Mouse (Mus musculus) heart, embryonic 12.5 days (tissue): Measurements from ENCODE around the gene Rpp25l. TPM values are rescaled to one million over a fixed set of nuclear protein-coding genes. Genes with fewer than 3 reads are reported as not detected.
A peak's percentile ranks its signal among the peaks of the same experiment; 100 is the strongest.
"Not testable (repeated sequence)": the region's sequence is repeated elsewhere in the genome, so short reads cannot be mapped to it uniquely, and the experiment has no call there.

Experiments
- ATAC-seq: fragments of 200-750 bp; cut with Nextera tagmentation; 2 replicates; pipeline ENCODE4 v1.8.0; 2017; ENCODE audit warnings: moderate TSS enrichment, moderate library complexity; ENCODE audit not compliant: insufficient number of reproducible peaks, low FRiP score
- H3K27ac ChIP-seq: fragments of 300-500 bp; sonication (generic); 2 replicates; pipeline ENCODE4 v1.5.1; 2016; ENCODE audit warnings: mild to moderate bottlenecking, moderate library complexity; ENCODE audit not compliant: poor library complexity, severe bottlenecking
- H3K27me3 ChIP-seq: fragments of 300-500 bp; sonication (generic); replicated peaks from 2 replicates; pipeline ENCODE4 v1.6.1; 2016; ENCODE audit warnings: mild to moderate bottlenecking, moderate library complexity
- H3K36me3 ChIP-seq: fragments of 300-500 bp; sonication (generic); 2 replicates; pipeline ENCODE4 v1.6.1; 2016; ENCODE audit warnings: mild to moderate bottlenecking, moderate library complexity
- H3K4me1 ChIP-seq: fragments of 300-500 bp; sonication (generic); replicated peaks from 2 replicates; pipeline ENCODE4 v1.6.1; 2016; ENCODE audit warnings: mild to moderate bottlenecking
- H3K4me2 ChIP-seq: fragments of 300-500 bp; sonication (generic); 2 replicates; pipeline ENCODE4 v1.6.1; 2016; ENCODE audit warnings: mild to moderate bottlenecking, moderate library complexity
- H3K4me3 ChIP-seq: fragments of 300-500 bp; sonication (generic); 2 replicates; pipeline ENCODE4 v1.5.1; 2016; ENCODE audit warnings: mild to moderate bottlenecking
- H3K9ac ChIP-seq: fragments of 300-500 bp; sonication (generic); 2 replicates; pipeline ENCODE4 v1.6.1; 2016; ENCODE audit warnings: mild to moderate bottlenecking, moderate library complexity
- H3K9me3 ChIP-seq: fragments of 300-500 bp; sonication (generic); replicated peaks from 2 replicates; pipeline ENCODE4 v1.6.1; 2016; ENCODE audit warnings: mild to moderate bottlenecking, moderate library complexity
- WGBS: fragments of 180-500 bp; shearing (Covaris S2); methylation state at CpG from one replicate; pipeline ENCODE4 v1.1.7; 2016; 5-methylcytosine and 5-hydroxymethylcytosine counted together
- polyA plus RNA-seq: library from polyadenylated mRNA; unstranded; fragments of >200 nt; fragmentation: Nextera tagmentation; extraction: Ambion mirVana; gene quantifications from 2 replicates; pipeline ENCODE4 v1.2.1, GENCODE M21; 2016

Rpp25l gene
- polyA plus RNA-seq, 1 experiment from 2014 or later = 39.7 TPM

DNA sequence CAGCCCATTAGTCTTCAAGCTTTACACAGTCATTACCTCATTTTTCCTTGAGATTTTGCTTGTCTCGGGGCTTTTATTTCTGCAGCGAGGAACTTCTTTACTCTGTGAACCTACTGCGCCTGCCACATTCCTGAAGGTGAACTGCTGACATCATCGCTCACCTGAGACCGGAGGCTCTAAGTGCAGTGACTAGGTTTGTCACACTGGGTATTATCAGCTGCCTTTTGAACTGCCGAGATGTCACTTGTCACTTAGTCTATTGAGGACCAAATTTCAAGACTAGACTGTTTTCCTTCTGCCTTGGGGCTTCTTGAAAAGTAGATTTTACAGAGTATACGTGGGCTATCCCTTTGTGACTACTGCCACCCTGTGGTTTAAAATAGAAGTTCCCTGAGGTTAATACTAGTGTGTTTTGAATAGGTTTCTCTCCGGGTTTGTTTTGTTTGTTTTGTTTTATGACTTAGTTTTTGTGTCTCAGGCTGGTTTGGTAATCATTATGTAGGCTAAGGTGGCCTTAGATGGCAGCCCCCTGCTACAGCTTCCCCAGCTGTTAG is 5.1 kb downstream of the Rpp25l start:
- Histone ChIP-seq H3K9ac (no peak overlapping the region), H3K4me2 (no peak overlapping the region), H3K4me1 (peaks cover 32% of the 10 kb centered on the region), H3K27ac (no peak overlapping the region), H3K4me3 (no peak overlapping the region), H3K27me3 (peaks cover 34% of the 10 kb centered on the region), H3K36me3 (peaks cover 10% of the 10 kb centered on the region), H3K9me3 (no peaks in the 10 kb centered on the region)
- WGBS = 37% methylated on average over 8 of the region's 8 CpGs
- no peak for ATAC-seq

DNA sequence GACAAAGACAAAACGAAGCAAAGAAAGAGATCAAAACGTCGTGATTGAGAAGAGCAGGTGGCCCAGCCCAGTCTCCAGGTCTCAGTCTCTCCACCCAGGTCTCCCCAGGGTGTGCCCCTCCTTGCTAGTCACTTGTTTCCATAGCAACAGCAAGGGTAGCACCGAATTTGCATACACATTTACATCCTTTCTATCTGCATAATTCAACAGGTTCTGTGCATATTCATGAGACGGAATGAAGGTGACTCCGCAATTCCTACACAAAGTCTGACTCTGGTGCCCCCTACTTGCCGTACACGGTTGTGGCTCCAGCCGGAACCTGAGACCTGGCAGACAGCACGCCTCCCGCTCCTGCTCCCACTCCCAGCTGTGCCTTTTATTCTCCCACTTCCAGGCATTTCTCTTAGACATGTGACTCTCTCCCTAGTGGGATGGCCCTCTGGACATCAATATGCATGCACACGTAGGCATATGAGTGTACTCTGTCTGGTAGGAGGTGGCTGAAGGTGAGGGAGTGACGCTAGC is 6.3 kb downstream of the Rpp25l start:
- Histone ChIP-seq H3K27ac (no peak overlapping the region), H3K4me2 (peak overlapping the region; percentile 47), H3K4me1 (peaks cover 23% of the 10 kb centered on the region), H3K9ac (0 out of 2 replicates have a peak overlapping the region, but pooled peaks have one; percentile 16), H3K9me3 (no peaks in the 10 kb centered on the region), H3K36me3 (peaks cover 8% of the 10 kb centered on the region), H3K27me3 (peaks cover 36% of the 10 kb centered on the region), H3K4me3 (no peak overlapping the region)
- ATAC-seq = peak; percentile 45
- WGBS = 2% methylated on average over 13 of the region's 13 CpGs

DNA sequence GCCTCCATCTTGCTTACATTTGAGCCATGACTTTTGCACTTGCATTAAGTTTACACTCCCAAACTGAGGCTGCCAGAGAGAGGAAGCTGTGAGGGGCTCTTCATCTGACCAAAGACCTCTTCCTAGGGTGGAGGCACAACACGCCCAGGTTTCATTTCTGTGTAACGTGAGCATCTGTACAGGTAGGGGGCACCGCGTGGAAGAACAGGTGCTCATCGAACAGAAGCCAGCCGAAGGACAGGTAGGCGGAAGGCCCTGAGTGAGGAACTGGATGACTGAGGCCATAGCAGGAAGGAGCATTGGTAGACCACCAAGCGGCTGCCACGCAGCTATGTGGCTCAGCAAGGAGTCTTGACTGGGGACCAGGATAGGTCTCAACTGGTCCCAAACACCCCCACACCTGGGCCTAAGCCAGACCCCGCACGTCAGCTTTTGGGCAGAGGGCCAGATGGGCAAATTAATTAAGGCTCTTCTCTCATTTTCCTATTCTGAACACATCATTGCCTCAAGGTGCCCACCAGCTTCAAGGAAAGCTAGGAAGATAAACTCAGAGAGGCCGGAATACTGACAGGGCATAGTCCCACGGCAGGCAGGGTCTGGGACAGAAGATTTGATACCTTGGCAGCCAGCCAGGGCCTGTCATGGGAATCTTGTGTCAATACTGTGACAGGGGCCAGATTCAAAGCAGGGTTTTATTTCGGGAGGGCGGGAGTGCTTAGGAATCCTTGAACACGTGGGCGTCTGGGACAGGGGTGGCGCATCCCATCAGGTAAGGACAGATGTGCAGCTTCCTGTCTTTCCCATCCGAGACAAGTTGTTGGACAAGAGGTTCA is 7.2 kb downstream of the Rpp25l start:
- WGBS = 59% methylated on average over 19 of the region's 19 CpGs
- ATAC-seq = no peak
- Histone ChIP-seq H3K4me1 (peaks cover 17% of the 10 kb centered on the region), H3K9ac (no peak overlapping the region), H3K4me2 (no peak overlapping the region), H3K9me3 (no peaks in the 10 kb centered on the region), H3K27ac (no peak overlapping the region), H3K36me3 (no peaks in the 10 kb centered on the region), H3K4me3 (no peak overlapping the region), H3K27me3 (peaks cover 36% of the 10 kb centered on the region)

DNA sequence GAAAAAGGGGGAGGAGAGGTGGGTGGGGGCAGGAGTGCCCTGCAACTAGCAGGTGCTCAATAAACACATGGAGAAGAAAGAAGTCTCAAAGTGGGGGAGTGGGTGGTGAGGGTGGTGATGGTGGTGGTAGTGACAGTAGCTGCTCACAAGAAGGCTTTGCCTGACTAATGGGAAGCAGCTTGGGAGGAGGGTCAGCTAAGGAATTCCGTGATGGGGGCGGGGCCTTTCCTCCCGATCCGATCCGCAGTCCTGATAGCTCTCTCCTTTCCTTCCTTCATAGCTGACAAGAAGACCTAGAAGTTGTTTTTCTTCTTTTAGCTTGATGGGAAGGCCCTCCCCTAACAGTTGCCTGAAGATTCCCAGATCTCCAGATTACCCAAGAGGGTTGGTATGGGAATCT is 8.7 kb downstream of the Rpp25l start:
- Histone ChIP-seq H3K36me3 (no peaks in the 10 kb centered on the region), H3K4me3 (no peak overlapping the region), H3K27ac (no peak overlapping the region), H3K4me1 (peaks cover 17% of the 10 kb centered on the region), H3K9me3 (no peaks in the 10 kb centered on the region), H3K9ac (no peak overlapping the region), H3K4me2 (no peak overlapping the region), H3K27me3 (peaks cover 36% of the 10 kb centered on the region)
- WGBS = 2% methylated on average over 5 of the region's 5 CpGs
- no peak for ATAC-seq

DNA sequence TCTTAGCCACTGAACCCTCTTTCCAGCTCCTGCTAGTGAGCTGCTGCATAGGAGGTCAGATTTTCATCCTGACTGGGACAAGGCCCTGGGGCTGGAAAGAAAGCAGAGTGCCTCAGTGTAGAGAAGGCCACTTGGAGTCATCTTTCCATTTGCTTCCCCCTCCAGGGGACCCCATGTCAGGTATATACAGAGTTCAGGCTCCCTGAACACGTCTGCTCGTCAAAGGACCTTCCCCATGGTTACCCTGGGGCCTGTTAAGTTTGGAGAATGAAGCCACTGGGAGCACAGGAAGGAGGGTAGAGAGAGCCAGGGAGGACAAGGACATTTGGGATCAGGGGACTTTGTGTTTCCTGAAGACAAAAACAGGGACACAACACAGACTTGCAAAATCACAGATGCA is 11.1 kb downstream of the Rpp25l start:
- H3K4me2 ChIP-seq, H3K36me3 ChIP-seq, H3K9ac ChIP-seq, H3K9me3 ChIP-seq, ATAC-seq, H3K4me3 ChIP-seq, H3K27ac ChIP-seq: not testable (repeated sequence)
- peaks cover 13% of the 10 kb centered on the region for H3K4me1 ChIP-seq
- 70% methylated on average over 2 of the region's 2 CpGs for WGBS
- H3K27me3 ChIP-seq = peaks cover 36% of the 10 kb centered on the region

DNA sequence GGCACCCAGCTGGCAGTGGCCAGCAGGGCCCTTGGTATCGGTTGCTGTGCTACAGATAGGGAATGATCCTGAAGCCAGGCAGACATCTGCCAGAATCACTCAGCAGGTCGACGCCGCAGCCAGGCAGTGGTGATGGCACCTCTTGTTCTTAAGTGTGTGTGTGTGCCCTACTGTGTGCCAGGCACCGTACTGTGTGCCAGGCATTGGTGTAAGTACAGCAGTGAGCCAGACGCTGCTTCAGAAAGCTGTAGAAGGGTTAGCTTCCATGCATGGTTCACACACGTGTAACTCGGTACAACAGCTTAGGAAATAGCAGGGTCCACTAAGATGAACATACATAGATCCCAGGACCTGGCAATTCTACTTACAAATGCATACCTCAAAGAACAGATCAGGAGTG is 13.1 kb downstream of the Rpp25l start:
- not testable (repeated sequence) for H3K4me3 ChIP-seq, H3K4me1 ChIP-seq, H3K27ac ChIP-seq, H3K9ac ChIP-seq, H3K4me2 ChIP-seq, ATAC-seq, H3K36me3 ChIP-seq, H3K9me3 ChIP-seq
- H3K27me3 ChIP-seq = peaks cover 27% of the 10 kb centered on the region
- 49% methylated on average over 5 of the region's 8 CpGs for WGBS

DNA sequence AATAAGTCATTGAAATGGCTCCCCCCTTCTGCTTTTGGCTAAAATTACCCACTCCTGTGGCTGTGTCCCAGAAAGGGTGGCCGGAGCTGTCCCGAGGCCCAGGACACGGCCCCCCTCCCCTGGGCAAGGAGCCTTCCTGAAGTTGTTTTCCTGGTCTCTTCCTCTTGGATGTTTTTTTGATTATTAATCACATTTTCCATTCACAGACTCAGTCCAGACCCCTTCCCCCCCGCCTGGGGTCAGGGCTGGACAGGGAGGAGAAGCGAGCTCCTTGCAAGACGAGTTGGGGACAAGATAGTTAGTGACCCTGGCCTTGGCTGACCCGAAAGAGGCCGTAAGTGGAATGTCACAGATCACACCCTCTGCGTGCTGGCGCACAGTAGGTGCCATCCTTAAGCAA is 13.6 kb downstream of the Rpp25l start, which contains the start of gene Il11ra1:
Il11ra1 (plus strand) TSS at position 207 of the 400 bp plus-strand sequence.
- not testable (repeated sequence) for H3K36me3 ChIP-seq, ATAC-seq, H3K4me3 ChIP-seq, H3K27ac ChIP-seq, H3K4me1 ChIP-seq, H3K9me3 ChIP-seq, H3K9ac ChIP-seq
- Histone ChIP-seq H3K27me3 (peaks cover 22% of the 10 kb centered on the region), H3K4me2 (peak within 1 kb of the TSS; percentile 53)
- WGBS = 70% methylated on average over 10 of the region's 10 CpGs

DNA sequence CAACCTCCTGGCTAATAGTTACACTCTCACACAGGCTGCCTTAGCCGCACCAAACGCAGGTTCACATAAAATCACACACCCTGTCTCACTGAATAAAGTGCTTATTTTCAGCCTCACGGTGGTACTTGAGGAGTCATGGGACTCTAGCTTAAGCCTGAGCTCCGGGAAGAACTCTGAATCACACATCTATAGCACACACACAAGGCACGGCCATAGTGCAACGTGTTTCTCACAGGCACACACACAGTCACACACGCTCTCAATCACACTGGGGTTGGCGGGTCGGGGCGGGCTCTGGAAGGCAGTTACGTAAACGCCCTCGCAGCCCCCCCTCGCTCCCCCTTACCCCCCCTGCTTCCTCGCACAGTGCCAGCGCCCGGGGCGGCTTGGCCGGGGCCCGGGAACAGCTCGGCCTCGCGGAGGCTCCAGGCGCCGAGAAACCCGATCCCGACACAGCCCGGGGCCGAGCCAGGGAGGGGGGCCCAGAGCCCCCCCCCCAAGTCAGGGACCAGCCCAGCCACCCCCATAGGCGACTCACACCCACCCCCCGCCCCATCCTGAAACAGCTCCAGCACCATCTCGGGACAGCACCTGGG is 14.8 kb downstream of the Rpp25l start:
- 6% methylated on average over 22 of the region's 32 CpGs for WGBS
- not testable (repeated sequence) for H3K27ac ChIP-seq, H3K9me3 ChIP-seq, H3K4me1 ChIP-seq, H3K36me3 ChIP-seq, ATAC-seq, H3K9ac ChIP-seq, H3K4me3 ChIP-seq
- Histone ChIP-seq H3K27me3 (peaks cover 12% of the 10 kb centered on the region), H3K4me2 (peak overlapping the region; percentile 53)

DNA sequence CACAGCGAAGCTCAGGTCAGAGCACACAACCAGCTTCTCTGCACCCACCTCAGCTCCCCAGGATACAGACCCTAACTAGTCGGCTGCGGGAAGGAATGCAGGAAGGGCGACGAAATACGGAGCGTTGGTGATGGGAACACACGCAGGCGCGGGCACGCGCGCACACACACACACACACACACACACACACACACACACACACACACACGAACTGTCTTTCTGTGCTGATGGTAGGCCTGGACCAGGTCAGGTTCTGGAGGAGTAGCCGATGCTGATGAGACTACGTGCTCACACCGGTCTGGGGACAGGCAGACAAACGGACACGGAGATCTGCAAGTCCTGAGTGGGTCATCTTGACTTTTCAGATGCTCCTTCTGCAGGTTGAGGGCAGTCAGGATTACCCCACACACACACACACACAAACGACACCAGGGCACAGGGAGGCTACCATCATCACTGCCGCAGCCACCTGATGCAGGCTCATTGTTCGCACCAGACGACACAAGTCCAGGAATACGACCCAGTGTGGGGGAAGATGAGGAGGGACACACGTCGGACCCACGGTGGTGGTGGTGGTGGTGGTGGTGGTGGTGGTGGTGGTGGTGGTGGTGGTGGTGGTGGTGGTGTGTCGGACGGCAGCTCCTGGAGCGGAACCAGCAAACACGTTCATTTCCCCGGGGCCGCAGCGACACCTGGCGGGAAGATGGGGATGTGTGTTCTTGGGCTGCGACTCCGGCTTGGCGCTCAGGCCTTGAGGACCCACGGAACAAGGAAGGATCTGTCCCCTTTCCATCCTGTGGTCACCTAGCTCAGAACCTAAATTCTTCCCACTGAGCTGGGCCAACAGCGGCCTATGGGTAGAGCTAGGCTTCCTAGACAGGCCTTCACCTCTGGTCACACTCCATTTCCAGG is 16.1 kb downstream of the Rpp25l start, which contains the start of gene Cntfr:
Cntfr (minus strand) TSS at position 160 of the 912 bp plus-strand sequence.
- not testable (repeated sequence) for H3K27ac ChIP-seq, H3K4me1 ChIP-seq, H3K9me3 ChIP-seq, H3K36me3 ChIP-seq, H3K9ac ChIP-seq, ATAC-seq
- 10% methylated on average over 36 of the region's 40 CpGs for WGBS
- Histone ChIP-seq H3K27me3 (peaks cover 16% of the 10 kb centered on the region), H3K4me2 (peak within 1 kb of the TSS; percentile 57), H3K4me3 (peak within 1 kb of the TSS; percentile 21)

DNA sequence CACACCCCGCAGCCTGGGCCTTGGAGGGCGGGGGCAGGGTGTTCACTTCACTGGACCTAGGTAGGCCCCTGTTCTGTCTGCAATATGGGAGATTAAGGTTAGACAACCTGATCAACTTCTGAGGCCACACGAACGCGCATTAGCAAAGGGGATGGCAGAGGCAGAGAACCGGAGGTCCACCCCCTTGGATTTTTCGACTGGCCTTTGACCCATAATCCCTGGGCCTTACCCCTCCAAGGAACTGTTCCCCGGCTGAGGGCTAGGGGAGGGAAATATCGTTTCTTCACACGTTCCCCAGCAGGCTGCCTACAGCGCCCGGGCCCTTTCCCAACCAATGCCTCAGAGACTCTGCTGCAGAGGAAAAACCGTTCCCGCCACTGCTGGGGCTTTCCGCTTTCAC is 16.9 kb downstream of the Rpp25l start:
- WGBS = 4% methylated on average over 13 of the region's 15 CpGs
- not testable (repeated sequence) for H3K27ac ChIP-seq, H3K4me1 ChIP-seq, ATAC-seq, H3K9ac ChIP-seq, H3K36me3 ChIP-seq, H3K4me3 ChIP-seq, H3K9me3 ChIP-seq
- peak overlapping the region; percentile 54 for H3K4me2 ChIP-seq
- H3K27me3 ChIP-seq = peaks cover 16% of the 10 kb centered on the region
